Mouse (Mus musculus) spleen, adult 2 months (tissue): ENCODE results near the gene Entpd7. TPM values are rescaled to one million over a fixed set of nuclear protein-coding genes. Genes with fewer than 3 reads are reported as not detected.
A peak's percentile ranks its signal among the peaks of the same experiment; 100 is the strongest.

ENCODE experiments used
- DNase-seq, 2 experiments: peaks; one replicate each; pipeline versions ENCODE4 v3.0.0 to v3.0.0-alpha.2; 2012 to 2021; ENCODE audit warnings: low spot score in 2 of 2, low read depth in 1 of 2
- H3K27ac ChIP-seq: fragments of 200-500 bp; 2 replicates; pipeline ENCODE4 v1.5.1; 2012; ENCODE audit warnings: low read length, inconsistent platforms; ENCODE audit not compliant: insufficient read depth
- H3K27me3 ChIP-seq: fragments of 200-500 bp; 2 replicates; pipeline ENCODE4 v1.6.1; 2012; ENCODE audit warnings: mild to moderate bottlenecking, moderate library complexity, low read length, inconsistent platforms; ENCODE audit not compliant: control insufficient read depth, insufficient read depth
- H3K36me3 ChIP-seq: fragments of 200-500 bp; 2 replicates; pipeline ENCODE4 v1.6.1; 2012; ENCODE audit warnings: mild to moderate bottlenecking, low read length, inconsistent platforms; ENCODE audit not compliant: control insufficient read depth, insufficient read depth
- H3K4me1 ChIP-seq: fragments of 200-500 bp; 2 replicates; pipeline ENCODE4 v1.6.1; 2011; ENCODE audit warnings: inconsistent platforms; ENCODE audit not compliant: control insufficient read depth, insufficient read depth, insufficient read length
- H3K4me3 ChIP-seq: fragments of 200-500 bp; 2 replicates; pipeline ENCODE4 v1.5.1; 2011; ENCODE audit warnings: mild to moderate bottlenecking, inconsistent platforms; ENCODE audit not compliant: insufficient read depth, insufficient read length; ENCODE audit errors: extremely low read depth
- CTCF ChIP-seq: fragments of 200-500 bp; IDR thresholded peaks from 2 replicates; pipeline ENCODE4 v1.5.1; 2011; ENCODE audit warnings: mild to moderate bottlenecking, inconsistent platforms; ENCODE audit not compliant: insufficient read depth, insufficient read length, insufficient replicate concordance; ENCODE audit errors: extremely low read depth
- POLR2A ChIP-seq: fragments of 200-500 bp; IDR thresholded peaks from 2 replicates; pipeline ENCODE4 v1.6.1; 2011; ENCODE audit warnings: low read depth, low read length, inconsistent platforms
- WGBS: fragments of 180-500 bp; shearing (Covaris S2); methylation state at CpG from one replicate; pipeline ENCODE4 v1.1.7; 2018; 5-methylcytosine and 5-hydroxymethylcytosine counted together
- polyA plus RNA-seq: library from polyadenylated mRNA; depleted of rRNA; stranded (reverse); fragments of >200 nt; gene quantifications from 2 replicates; pipeline ENCODE4 v1.2.3, GENCODE M21; 2012

The Entpd7 gene
- polyA plus RNA-seq, 1 experiment, result 3.5 TPM

GRCm38 (mm10) chr19:43648343-43648742 lies 41.1 kb upstream of the Entpd7 start:
- DNase-seq, result no peak
- TF ChIP-seq CTCF (no peak), POLR2A (no peak)
- Histone ChIP-seq H3K27me3 (no peaks in the 10 kb centered on the region), H3K4me3 (no peak overlapping the region), H3K36me3 (no peaks in the 10 kb centered on the region), H3K27ac (peak overlapping the region; percentile 12; the same call in 1 of the 2 replicates), H3K4me1 (peaks cover 33% of the 10 kb centered on the region; the same call in 1 of the 2 replicates)
- WGBS, result 46% methylated on average over 4 of the region's 4 CpGs

- no peaks in the 10 kb centered on the region for H3K36me3 ChIP-seq
- DNase-seq, result no peak
- H3K27ac ChIP-seq, result no peak overlapping the region
- TF ChIP-seq POLR2A (no peak), CTCF (no peak)
- peaks cover 25% of the 10 kb centered on the region; the same call in 1 of the 2 replicates for H3K4me1 ChIP-seq
- no peaks in the 10 kb centered on the region for H3K27me3 ChIP-seq
- H3K4me3 ChIP-seq, result no peak overlapping the region
- WGBS, result 62% methylated on average over 8 of the region's 8 CpGs
Measured at GRCm38 (mm10) chr19:43651241-43651785, 38.2 kb upstream of the Entpd7 start.

- Histone ChIP-seq H3K27ac (no peak overlapping the region), H3K27me3 (no peaks in the 10 kb centered on the region), H3K4me3 (no peak overlapping the region), H3K4me1 (peaks cover 4% of the 10 kb centered on the region; the same call in 1 of the 2 replicates), H3K36me3 (no peaks in the 10 kb centered on the region)
- TF ChIP-seq POLR2A (no peak), CTCF (peak; percentile 84; the same call in 1 of the 2 replicates)
- peak; percentile 47 to 59 for DNase-seq
- 39% methylated on average over 11 of the region's 11 CpGs for WGBS
Measured at GRCm38 (mm10) chr19:43655735-43656492, 33.6 kb upstream of the Entpd7 start.

- no peak overlapping the region for H3K4me3 ChIP-seq
- TF ChIP-seq POLR2A, result no peak
- no peak for TF ChIP-seq CTCF
- peaks cover 4% of the 10 kb centered on the region; the same call in 1 of the 2 replicates for H3K4me1 ChIP-seq
- H3K27ac ChIP-seq, result no peak overlapping the region
- 47% methylated on average over 6 of the region's 6 CpGs for WGBS
- peaks cover 13% of the 10 kb centered on the region for H3K36me3 ChIP-seq
- no peaks in the 10 kb centered on the region for H3K27me3 ChIP-seq
- DNase-seq, result no peak
Measured at GRCm38 (mm10) chr19:43659632-43660031, 29.8 kb upstream of the Entpd7 start.

GRCm38 (mm10) chr19:43660774-43661173 lies 28.7 kb upstream of the Entpd7 start:
- Histone ChIP-seq H3K4me3 (no peak overlapping the region), H3K27ac (no peak overlapping the region), H3K36me3 (peaks cover 15% of the 10 kb centered on the region), H3K4me1 (no peaks in the 10 kb centered on the region), H3K27me3 (no peaks in the 10 kb centered on the region)
- 53% methylated on average over 9 of the region's 9 CpGs for WGBS
- TF ChIP-seq POLR2A (no peak), CTCF (no peak)
- no peak for DNase-seq

- no peak overlapping the region for H3K4me3 ChIP-seq
- TF ChIP-seq CTCF (no peak), POLR2A (no peak)
- no peak for DNase-seq
- WGBS, result 90% methylated on average over 19 of the region's 19 CpGs
- H3K27me3 ChIP-seq, result no peaks in the 10 kb centered on the region
- peaks cover 17% of the 10 kb centered on the region for H3K36me3 ChIP-seq
- H3K4me1 ChIP-seq, result no peaks in the 10 kb centered on the region
- H3K27ac ChIP-seq, result no peak overlapping the region
Measured at GRCm38 (mm10) chr19:43662176-43662967, 27.1 kb upstream of the Entpd7 start.
